Mouse (Mus musculus) erythroblast, embryonic 14.5 days (primary cell): ENCODE measurements around the gene Inpp5e.

Experiments used
- GATA1 ChIP-seq: IDR thresholded peaks from 2 replicates; pipeline ENCODE4 v1.6.1; 2012; ENCODE audit warnings: low read length, inconsistent platforms, mixed read lengths
- TAL1 ChIP-seq: IDR thresholded peaks from 3 replicates; pipeline ENCODE4 v1.6.1; 2012; ENCODE audit warnings: low read length, inconsistent platforms, mixed read lengths

GRCm38 (mm10) chr2:26401023-26401422, 8.0 kb downstream of the Inpp5e start:
- TF ChIP-seq TAL1 = no peak
- TF ChIP-seq GATA1 = no peak
